Mouse (Mus musculus): ENCODE measurements around the gene Lrwd1.
"Not testable (repeated sequence)": the region's sequence is repeated elsewhere in the genome, so short reads cannot be mapped to it uniquely, and the experiment has no call there.

The Lrwd1 gene

DNA sequence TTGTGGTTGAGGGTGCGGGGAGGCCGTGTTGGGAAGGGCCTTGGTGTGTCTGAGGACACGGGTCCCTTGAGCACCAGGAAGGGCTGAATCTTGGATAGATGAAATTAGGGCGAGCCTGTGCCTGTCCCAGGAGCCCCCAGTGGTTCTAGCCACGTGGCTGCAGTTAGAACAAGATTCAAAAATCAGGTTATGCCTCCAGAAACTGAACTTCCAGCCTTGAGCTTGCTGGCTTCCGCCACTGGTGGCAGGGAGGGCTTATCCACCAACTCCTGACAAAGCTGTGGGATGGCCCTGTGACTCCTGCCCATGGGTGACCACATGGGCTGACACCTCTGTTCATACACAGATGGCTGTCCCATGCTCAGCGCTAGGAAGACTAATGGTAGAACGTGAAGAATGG lies 11.8 kb upstream of the Lrwd1 start:
- DNase-seq (ENCODE audit: low read depth, low spot score), result no peak

GRCm38 (mm10) chr5:136146936-136147335 lies 11.1 kb upstream of the Lrwd1 start:
- no peak for DNase-seq (ENCODE audit: low read depth, low spot score)

- DNase-seq (ENCODE audit: low read depth, low spot score), result no peak
These were observed 8.9 kb upstream of the Lrwd1 start for GRCm38 (mm10) chr5:136144606-136145430.

DNA sequence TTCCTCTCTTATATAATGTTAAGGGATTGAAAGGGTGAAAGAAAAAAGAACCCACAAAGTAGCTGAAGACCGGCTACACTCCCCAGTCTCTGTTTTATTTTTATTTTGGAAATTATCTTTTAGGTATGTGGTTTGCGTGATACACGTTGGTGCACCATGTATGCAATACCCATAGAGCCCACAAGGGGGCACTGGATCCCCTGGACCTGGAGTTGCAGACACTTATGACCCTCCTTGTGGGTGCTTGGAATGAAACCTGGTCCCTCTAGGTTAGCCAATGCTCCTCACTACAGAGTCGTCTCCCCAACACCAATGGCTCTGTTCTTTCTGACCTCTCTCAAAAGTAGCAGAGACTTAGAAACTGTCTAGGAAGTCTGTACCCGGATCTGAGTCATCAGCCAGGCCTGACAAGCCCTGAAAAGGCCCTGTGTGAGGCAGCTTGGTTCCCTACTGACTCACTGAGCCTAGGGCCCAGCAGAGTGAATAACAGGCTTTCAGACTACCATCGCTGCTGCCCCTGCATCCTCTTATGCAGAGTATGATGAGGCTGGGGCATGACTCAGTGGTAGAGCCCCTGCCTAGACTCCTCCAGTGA lies 7.4 kb upstream of the Lrwd1 start:
- no peak for DNase-seq (ENCODE audit: low read depth, low spot score)

DNA sequence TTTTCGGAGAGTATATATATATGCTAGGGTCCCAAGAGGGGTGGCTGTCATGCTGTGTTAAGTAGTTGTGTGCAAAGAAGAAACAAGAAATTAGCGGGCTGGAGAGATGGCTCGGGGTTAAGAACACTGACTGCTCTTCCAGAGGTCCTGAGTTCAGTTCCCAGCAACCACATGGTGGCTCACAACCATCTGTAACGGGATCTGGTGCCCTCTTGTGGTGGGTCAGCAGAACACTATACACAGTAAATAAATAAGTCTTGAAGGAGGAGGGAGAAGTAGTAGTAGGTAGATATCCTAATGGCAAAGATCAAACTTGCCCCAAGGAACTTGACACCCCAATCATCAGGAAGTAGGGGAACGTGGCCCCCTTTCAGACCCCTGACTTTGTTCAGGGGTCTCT lies 6.9 kb upstream of the Lrwd1 start:
- DNase-seq (ENCODE audit: low read depth, low spot score), result no peak

DNA sequence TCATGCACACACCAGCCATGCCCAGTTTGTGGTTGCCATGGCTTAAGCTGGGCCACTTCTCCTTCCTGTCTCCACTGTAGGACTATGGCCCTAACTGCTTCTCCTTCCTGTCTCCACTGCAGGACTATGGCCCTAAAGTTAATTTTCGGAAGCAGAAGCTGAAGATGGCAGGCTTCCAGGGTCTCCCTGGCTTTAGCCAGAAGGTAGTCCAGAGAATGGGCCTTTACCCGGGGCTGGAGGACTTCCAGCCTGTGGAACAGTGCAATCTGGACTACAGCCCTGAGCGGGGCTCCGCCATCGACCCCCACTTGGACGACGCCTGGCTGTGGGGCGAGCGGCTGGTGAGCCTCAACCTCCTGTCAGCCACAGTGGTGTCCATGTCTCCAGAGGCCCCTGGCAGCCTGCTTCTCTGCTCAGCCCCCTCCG lies 4.2 kb upstream of the Lrwd1 start:
- DNase-seq (ENCODE audit: low read depth, low spot score), result peak; percentile 30

DNA sequence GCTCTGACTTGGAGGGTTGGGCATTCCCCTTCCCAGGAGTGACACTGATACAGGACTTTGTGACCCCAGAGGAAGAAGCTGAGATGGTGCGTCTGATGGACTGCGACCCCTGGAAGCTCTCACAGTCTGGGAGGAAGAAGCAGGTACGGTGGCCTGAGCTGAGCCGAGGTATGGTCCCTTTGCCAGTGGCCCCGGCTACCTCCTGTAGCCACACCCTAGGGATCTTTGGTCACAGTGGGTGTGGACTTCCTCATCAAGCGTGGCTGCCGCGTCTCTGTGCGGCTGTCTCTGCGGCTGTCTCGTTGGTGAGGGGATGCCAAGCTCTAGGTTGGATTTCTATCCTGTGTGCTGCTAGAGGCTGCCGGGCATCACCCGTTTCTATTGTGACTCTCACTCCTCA lies 3.5 kb upstream of the Lrwd1 start:
- DNase-seq (ENCODE audit: low read depth, low spot score), result no peak

DNA sequence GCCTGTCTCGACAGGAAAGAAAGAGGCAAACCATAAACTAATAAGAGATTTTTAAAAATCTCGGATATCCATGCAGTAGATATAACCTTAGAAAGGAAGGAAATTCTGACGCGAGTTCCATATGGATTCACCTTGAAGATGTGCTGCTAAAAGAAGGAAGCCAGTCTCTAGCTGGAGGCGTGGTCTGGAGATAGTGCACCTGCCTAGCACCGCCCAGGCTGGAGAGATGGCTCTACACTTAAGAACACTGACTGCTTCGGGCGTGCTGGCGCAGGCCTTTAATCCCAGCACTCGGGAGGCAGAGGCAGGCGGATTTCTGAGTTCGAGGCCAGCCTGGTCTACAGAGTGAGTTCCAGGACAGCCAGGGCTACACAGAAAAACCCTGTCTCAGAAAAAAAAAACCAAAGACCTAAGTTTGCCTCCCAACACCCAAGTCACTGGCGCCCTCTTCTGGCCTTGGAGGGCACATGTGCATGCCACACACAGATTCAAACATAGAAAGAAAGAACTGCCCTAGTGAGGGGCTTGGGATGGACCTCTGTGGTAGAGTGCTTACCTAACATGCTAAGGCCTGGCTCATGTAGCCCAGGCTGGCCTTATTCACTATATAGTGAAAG lies 1.9 kb upstream of the Lrwd1 start:
- no peak for DNase-seq (ENCODE audit: low read depth, low spot score)

- DNase-seq (ENCODE audit: low read depth, low spot score), result no peak
These were observed 567 bp upstream of the Lrwd1 start for GRCm38 (mm10) chr5:136136292-136136990.

DNA sequence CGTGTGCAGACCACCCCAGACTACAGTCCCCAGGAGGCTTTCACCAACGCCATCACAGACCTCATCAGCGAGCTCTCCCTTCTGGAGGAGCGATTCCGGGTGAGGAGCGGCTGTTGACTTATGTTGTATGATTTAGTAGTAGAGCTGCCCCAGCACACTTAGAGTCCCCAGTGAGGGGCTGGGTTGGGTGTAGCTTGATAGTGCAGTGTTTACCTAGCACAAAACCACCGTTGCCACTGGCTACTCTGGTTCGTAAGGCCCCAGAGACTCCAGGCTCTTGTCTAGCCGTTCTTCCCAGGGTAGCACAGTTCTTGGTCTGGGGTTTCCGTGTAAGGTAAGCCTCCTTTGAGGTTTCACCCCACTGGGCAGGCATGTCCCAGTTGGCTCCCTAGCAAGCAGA lies 13.7 kb downstream of the Lrwd1 start:
- DNase-seq (ENCODE audit: low read depth, low spot score), result no peak

DNA sequence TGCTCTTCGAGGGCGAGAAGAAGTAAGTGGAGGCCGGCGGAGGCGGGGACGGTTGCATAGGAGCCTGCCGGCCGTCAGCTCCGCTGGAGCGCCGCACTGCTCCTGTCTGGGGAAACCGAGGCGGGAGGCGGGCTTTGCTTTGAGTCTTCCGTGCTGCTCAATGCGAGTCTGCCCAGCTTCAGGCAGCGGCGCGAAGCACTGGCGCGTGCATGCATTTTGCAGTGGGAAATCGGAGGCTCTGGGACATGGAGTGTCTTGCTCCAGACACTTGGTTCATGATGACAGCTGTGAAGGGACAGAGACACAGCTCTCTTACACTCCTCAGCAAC lies 19.1 kb downstream of the Lrwd1 start:
- no peak for DNase-seq (ENCODE audit: low read depth, low spot score)

GRCm38 (mm10) chr5:136115891-136116783 lies 19.7 kb downstream of the Lrwd1 start, which contains the start of gene Polr2j:
Polr2j (plus strand) TSS chr5:136116631.
- DNase-seq (ENCODE audit: low read depth, low spot score), result peak; percentile 95

- not testable (repeated sequence) for DNase-seq (ENCODE audit: low read depth, low spot score)
These were observed 22.3 kb downstream of the Lrwd1 start for GRCm38 (mm10) chr5:136113546-136113945.

- no peak for DNase-seq (ENCODE audit: low read depth, low spot score)
These were observed 26.8 kb downstream of the Lrwd1 start for GRCm38 (mm10) chr5:136109042-136109441.

GRCm38 (mm10) chr5:136108486-136108885 lies 27.4 kb downstream of the Lrwd1 start:
- no peak for DNase-seq (ENCODE audit: low read depth, low spot score)

GRCm38 (mm10) chr5:136104511-136104910 lies 31.4 kb downstream of the Lrwd1 start:
- DNase-seq (ENCODE audit: low read depth, low spot score), result no peak

GRCm38 (mm10) chr5:136102099-136102820 lies 33.6 kb downstream of the Lrwd1 start:
- DNase-seq (ENCODE audit: low read depth, low spot score), result peak; percentile 42

- DNase-seq (ENCODE audit: low read depth, low spot score), result no peak
These were observed 37.3 kb downstream of the Lrwd1 start for GRCm38 (mm10) chr5:136098536-136098935.

- DNase-seq (ENCODE audit: low read depth, low spot score), result no peak
These were observed 40.8 kb downstream of the Lrwd1 start for GRCm38 (mm10) chr5:136095089-136095488.

DNA sequence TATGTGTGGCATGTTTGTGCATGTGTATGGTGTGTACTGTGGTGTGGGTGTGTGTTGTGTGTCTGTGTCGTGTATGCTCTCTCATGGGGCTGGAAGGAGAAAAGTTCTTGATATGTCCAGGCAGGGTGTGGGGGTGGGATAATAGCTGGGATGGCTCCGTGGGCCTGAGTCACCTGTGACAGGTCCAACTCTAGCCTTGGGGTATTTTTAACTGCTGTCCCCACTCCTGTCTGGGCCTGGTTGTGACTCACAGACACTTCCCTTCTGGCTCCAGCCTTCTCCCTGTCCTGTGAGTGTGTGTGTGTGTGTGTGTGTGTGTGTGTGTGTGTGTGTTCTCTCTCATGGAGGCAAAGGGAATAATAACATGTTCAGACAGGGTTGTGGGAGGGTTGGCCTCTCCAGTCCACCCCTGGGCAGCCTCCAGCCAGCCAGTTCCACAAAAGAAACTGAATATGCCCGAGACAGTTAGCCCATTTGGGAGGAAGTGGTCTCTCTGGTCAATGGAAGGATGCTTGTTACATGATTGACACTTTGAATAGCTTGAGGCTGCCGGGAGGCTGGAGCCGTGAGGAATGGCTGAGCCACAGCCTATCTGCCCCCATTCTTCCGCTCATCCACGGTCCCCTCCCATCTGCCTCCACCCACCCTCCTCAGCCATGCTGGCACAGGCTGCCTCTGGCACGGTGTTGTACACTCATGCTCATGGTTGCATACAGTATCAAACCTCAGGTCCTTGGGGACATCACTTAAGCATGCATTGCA lies 41.4 kb downstream of the Lrwd1 start:
- no peak for DNase-seq (ENCODE audit: low read depth, low spot score)

Measured in skeletal muscle tissue, adult 2 months (tissue).